Mouse (Mus musculus) small intestine, adult 2 months (tissue): ENCODE results near the gene Trp73. TPM values are rescaled to one million over a fixed set of nuclear protein-coding genes. Genes with fewer than 3 reads are reported as not detected.

ENCODE experiments used
- H3K27ac ChIP-seq: fragments of 200-500 bp; 2 replicates; pipeline ENCODE4 v1.5.1; 2012; ENCODE audit warnings: low read depth, low read length, control low read depth, inconsistent platforms; ENCODE audit not compliant: insufficient read depth
- H3K27me3 ChIP-seq: fragments of 200-500 bp; 2 replicates; pipeline ENCODE4 v1.6.1; 2012; ENCODE audit warnings: mild to moderate bottlenecking, moderate library complexity, low read length, inconsistent platforms; ENCODE audit not compliant: control insufficient read depth, insufficient read depth
- H3K36me3 ChIP-seq: fragments of 200-500 bp; 2 replicates; pipeline ENCODE4 v1.6.1; 2012; ENCODE audit warnings: mild to moderate bottlenecking, low read length, control low read depth, inconsistent platforms; ENCODE audit not compliant: control insufficient read depth, insufficient read depth
- H3K4me1 ChIP-seq: fragments of 200-500 bp; 2 replicates; pipeline ENCODE4 v1.6.1; 2012; ENCODE audit warnings: low read length, inconsistent platforms, mixed read lengths; ENCODE audit not compliant: control insufficient read depth, insufficient read depth, insufficient read length
- H3K4me3 ChIP-seq: fragments of 200-500 bp; 2 replicates; pipeline ENCODE4 v1.5.1; 2012; ENCODE audit warnings: low read depth, mild to moderate bottlenecking, control low read depth, inconsistent platforms, low read length, moderate library complexity
- CTCF ChIP-seq: fragments of 200-500 bp; IDR thresholded peaks from 2 replicates; pipeline ENCODE4 v1.5.1; 2012; ENCODE audit warnings: low read depth, mild to moderate bottlenecking, control low read depth, inconsistent platforms, low read length, moderate library complexity, mixed read lengths; ENCODE audit not compliant: insufficient replicate concordance, insufficient read length; ENCODE audit errors: extremely low read depth
- POLR2A ChIP-seq: fragments of 200-500 bp; IDR thresholded peaks from 2 replicates; pipeline ENCODE4 v1.6.1; 2012; ENCODE audit warnings: low read depth, mild to moderate bottlenecking, control low read depth, inconsistent platforms, low read length, moderate library complexity
- WGBS: fragments of 180-500 bp; shearing (Covaris S2); methylation state at CpG from one replicate; pipeline ENCODE4 v1.1.7; 2018; 5-methylcytosine and 5-hydroxymethylcytosine counted together
- polyA plus RNA-seq: library from polyadenylated mRNA; depleted of rRNA; stranded (reverse); fragments of >200 nt; gene quantifications from 2 replicates; pipeline ENCODE4 v1.2.3, GENCODE M21; 2012

The Trp73 gene
- polyA plus RNA-seq, 1 experiment: 0.58 TPM

- 23% methylated on average over 9 of the region's 9 CpGs for WGBS
- H3K27ac ChIP-seq: no peak overlapping the region
- H3K36me3 ChIP-seq: no peaks in the 10 kb centered on the region
- TF ChIP-seq CTCF (no peak), POLR2A (no peak)
- no peaks in the 10 kb centered on the region for H3K4me1 ChIP-seq
- no peak overlapping the region for H3K4me3 ChIP-seq
- no peaks in the 10 kb centered on the region for H3K27me3 ChIP-seq
Observed at GRCm38 (mm10) chr4:154118782-154119181, 21.2 kb downstream of the Trp73 start.

GRCm38 (mm10) chr4:154116421-154116820 lies 23.6 kb downstream of the Trp73 start:
- Histone ChIP-seq H3K27ac (no peak overlapping the region), H3K4me3 (no peak overlapping the region), H3K4me1 (no peaks in the 10 kb centered on the region), H3K36me3 (no peaks in the 10 kb centered on the region), H3K27me3 (no peaks in the 10 kb centered on the region)
- no peak for TF ChIP-seq CTCF
- no peak for TF ChIP-seq POLR2A
- WGBS: 48% methylated on average over 7 of the region's 7 CpGs

GRCm38 (mm10) chr4:154109850-154110243 lies 30.2 kb downstream of the Trp73 start:
- H3K27me3 ChIP-seq: no peaks in the 10 kb centered on the region
- peaks cover 2% of the 10 kb centered on the region; the same call in 1 of the 2 replicates for H3K4me1 ChIP-seq
- TF ChIP-seq CTCF (no peak), POLR2A (no peak)
- no peak overlapping the region for H3K27ac ChIP-seq
- H3K4me3 ChIP-seq: no peak overlapping the region
- 70% methylated on average over 11 of the region's 11 CpGs for WGBS
- no peaks in the 10 kb centered on the region for H3K36me3 ChIP-seq

- TF ChIP-seq CTCF: no peak
- no peak for TF ChIP-seq POLR2A
- no peaks in the 10 kb centered on the region for H3K36me3 ChIP-seq
- H3K4me3 ChIP-seq: no peak overlapping the region
- no peaks in the 10 kb centered on the region for H3K27me3 ChIP-seq
- peaks cover 2% of the 10 kb centered on the region; the same call in 1 of the 2 replicates for H3K4me1 ChIP-seq
- no peak overlapping the region for H3K27ac ChIP-seq
- 17% methylated on average over 18 of the region's 18 CpGs for WGBS
Observed at GRCm38 (mm10) chr4:154109216-154109849, 30.7 kb downstream of the Trp73 start.

GRCm38 (mm10) chr4:154106497-154107061 lies 33.4 kb downstream of the Trp73 start:
- 72% methylated on average over 13 of the region's 13 CpGs for WGBS
- Histone ChIP-seq H3K27ac (no peak overlapping the region), H3K27me3 (no peaks in the 10 kb centered on the region), H3K4me3 (no peak overlapping the region), H3K36me3 (no peaks in the 10 kb centered on the region), H3K4me1 (peaks cover 2% of the 10 kb centered on the region; the same call in 1 of the 2 replicates)
- no peak for TF ChIP-seq CTCF
- no peak for TF ChIP-seq POLR2A

GRCm38 (mm10) chr4:154105381-154106001 lies 34.5 kb downstream of the Trp73 start:
- peaks cover 2% of the 10 kb centered on the region; the same call in 1 of the 2 replicates for H3K4me1 ChIP-seq
- TF ChIP-seq CTCF: peak; percentile 77; the same call in 1 of the 2 replicates
- no peak for TF ChIP-seq POLR2A
- 27% methylated on average over 20 of the region's 20 CpGs for WGBS
- no peaks in the 10 kb centered on the region for H3K36me3 ChIP-seq
- H3K27me3 ChIP-seq: no peaks in the 10 kb centered on the region
- H3K4me3 ChIP-seq: peak overlapping the region; percentile 16; the same call in 1 of the 2 replicates
- H3K27ac ChIP-seq: no peak overlapping the region

GRCm38 (mm10) chr4:154103912-154104311 lies 36.1 kb downstream of the Trp73 start:
- Histone ChIP-seq H3K27ac (no peak overlapping the region), H3K4me3 (no peak overlapping the region), H3K36me3 (no peaks in the 10 kb centered on the region), H3K27me3 (no peaks in the 10 kb centered on the region), H3K4me1 (peaks cover 2% of the 10 kb centered on the region; the same call in 1 of the 2 replicates)
- no peak for TF ChIP-seq POLR2A
- TF ChIP-seq CTCF: no peak
- 83% methylated on average over 10 of the region's 10 CpGs for WGBS
